Mouse (Mus musculus) 3T3-L1 (cell line): Measurements from ENCODE around the gene Tomm34.

ENCODE experiments used
- DNase-seq: peaks from one replicate; pipeline ENCODE4 v3.0.0-alpha.2; 2015; ENCODE audit warnings: low read depth, low spot score

The Tomm34 gene

GRCm38 (mm10) chr2:164070765-164071436 lies at the start of gene Tomm34:
Tomm34 (minus strand) TSS chr2:164071169.
- peak; percentile 96 for DNase-seq

- DNase-seq: no peak
Measured at GRCm38 (mm10) chr2:164119503-164119902, 48.5 kb upstream of the Tomm34 start.

- DNase-seq: no peak
Measured at GRCm38 (mm10) chr2:164115531-164115930, 44.6 kb upstream of the Tomm34 start.

DNA sequence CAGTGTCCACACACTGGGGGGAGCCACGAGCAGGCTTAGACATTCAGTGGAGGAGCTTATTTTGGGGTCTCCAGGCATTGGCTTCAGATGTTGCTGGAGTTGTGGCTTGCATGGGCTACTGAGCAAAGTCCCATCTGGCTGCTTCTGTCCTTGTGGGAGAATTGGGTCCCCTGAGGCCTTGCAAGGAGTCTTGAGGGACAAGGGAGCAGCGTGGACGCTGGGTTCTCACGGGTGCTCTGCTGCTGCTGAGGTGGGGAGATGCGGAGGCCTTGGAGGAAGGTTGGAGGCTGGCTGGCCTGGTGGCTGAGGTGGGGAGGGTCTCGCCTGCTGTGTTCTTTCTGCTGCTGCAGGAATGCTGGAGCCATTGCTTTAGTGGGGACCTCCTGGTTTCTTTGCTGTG lies 43.1 kb upstream of the Tomm34 start:
- no peak for DNase-seq

DNA sequence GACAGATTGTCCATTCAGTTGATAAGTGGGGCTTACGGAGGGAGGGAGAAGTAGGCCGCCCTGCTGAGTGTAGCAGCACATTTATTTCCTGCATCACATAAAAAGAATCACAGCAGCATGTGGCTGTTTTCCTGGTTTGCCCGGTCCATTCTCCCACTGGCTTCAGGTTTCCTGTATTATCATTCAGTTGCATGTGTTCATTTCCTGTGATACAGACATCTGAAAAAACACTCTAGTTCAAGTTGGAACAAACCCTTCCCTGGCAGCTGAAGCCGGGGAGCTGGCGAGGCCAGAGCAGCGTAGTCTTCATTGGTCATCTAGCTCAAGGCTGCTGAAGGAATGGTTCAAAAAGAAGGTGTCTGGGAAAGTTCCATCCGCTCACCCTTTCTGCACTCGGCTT lies 40.6 kb upstream of the Tomm34 start:
- DNase-seq: no peak

DNA sequence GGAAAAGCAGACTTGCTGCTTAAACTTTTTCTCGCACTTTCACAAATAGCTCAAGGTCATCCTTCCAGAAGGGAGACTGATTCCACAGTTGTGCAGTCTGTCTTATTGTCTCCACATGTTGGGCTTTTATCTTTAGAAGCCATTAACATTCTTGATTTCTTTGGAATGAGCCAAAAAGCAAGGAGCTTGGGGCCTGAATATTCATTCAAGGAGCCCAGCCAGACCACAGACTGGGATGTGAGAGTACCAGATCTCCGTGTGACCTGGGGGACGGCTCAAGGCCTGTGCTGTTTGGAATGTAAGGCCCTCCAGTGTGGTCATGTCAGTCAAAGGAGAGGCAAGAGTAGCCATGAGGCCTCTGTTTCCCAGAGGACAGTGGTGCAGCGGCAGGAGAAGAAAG lies 37.5 kb upstream of the Tomm34 start:
- DNase-seq: peak; percentile 40

GRCm38 (mm10) chr2:164107125-164107874 lies 36.3 kb upstream of the Tomm34 start:
- no peak for DNase-seq

DNA sequence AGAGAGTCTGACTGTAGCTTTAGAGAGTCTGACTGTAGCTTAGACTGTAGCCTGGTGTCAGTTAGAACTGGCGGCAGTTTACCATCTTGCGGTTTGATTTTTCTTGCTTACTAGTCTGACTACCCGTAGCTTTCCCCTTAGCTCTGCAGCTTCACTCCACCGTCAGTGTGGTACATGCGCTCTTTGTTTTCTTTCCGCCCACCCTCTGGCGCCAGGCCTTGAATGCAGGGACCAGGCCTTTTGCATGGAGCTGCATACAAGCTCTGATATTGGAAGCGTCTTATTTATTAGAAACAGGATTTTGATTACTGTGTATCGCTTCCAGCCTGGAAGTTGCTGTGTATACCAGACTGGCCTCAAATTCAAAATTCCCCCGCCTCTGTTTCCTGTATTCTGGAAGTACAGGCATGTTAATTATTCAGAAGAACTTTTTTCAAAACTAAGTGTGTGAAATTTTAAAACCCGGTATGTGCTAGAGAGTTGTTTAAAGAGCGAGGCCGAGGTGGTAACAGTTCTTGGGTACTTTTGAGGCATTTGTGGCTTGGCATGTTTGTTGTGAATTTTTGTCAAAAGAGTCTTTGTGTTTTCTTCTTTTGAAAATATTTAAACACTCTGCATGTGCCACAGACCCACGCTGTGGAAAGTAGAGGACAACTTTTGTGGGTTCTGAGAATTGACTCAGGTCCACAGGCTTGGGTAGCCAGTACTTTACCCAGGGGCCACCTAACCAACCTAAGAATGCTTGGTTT lies 35.5 kb upstream of the Tomm34 start:
- DNase-seq: no peak

GRCm38 (mm10) chr2:164103501-164103900 lies 32.5 kb upstream of the Tomm34 start:
- DNase-seq: peak; percentile 75

GRCm38 (mm10) chr2:164102366-164102765 lies 31.4 kb upstream of the Tomm34 start:
- DNase-seq: no peak

DNA sequence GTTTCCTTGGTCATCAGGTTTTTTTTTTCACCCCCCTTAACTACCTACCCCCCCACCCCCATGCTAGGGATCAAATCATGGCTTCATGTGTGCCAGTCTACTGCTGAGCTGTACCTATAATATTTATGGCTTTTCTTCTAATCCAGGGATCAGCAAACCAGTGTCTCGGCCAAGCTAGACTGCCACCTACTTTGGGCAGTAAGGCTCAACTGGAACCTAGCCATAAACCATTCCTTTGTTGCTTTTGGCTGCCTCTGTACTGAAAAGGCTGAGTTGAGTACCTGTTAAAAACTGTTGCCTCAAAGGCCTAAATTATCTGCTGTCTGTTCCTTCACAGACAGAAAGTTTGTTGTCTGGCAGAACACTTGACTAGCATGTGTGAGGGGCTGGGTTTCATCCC lies 31.0 kb upstream of the Tomm34 start:
- DNase-seq: no peak

GRCm38 (mm10) chr2:164098603-164099250 lies 27.8 kb upstream of the Tomm34 start:
- DNase-seq: no peak

- DNase-seq: no peak
Measured at GRCm38 (mm10) chr2:164094152-164094551, 23.2 kb upstream of the Tomm34 start.

DNA sequence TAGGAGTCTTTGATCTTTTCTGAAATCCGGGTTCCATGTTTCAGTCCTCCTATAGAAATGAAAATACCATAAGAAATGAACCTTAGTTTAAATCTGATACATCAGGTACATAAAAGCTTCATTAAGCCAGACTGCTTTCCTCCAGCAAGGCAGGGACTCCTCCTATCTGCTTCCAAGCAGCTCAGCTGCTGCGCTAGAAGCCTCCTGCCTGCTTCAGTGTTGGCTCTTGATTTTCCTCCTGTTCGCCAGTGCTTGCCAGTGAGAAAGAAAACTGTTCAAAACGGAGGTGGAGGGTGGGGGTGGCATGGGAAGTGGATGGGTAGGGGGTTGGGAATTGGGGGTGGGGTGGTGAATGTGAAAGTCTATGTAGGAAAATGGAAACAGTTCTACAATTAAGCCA lies 18.5 kb upstream of the Tomm34 start:
- no peak for DNase-seq

GRCm38 (mm10) chr2:164087416-164088017 lies 16.5 kb upstream of the Tomm34 start:
- no peak for DNase-seq

DNA sequence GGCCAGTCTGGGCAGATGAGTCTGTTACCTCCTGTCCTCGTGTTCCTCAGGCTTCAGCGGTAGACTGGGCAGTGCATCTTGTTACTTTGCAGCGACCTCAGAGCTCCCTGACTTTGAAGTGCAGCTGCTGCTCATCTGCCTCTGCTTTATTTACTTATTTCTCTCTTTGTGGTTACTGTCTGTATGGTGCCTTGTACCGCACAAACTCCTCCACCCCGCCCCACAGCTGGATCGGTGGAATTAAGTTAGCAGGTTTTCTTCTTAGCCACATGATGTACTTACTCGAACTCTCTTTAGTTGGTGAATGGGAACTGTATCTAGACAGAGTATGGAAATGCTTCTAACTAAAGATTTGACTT lies 13.4 kb upstream of the Tomm34 start:
- DNase-seq: no peak

- no peak for DNase-seq
Measured at GRCm38 (mm10) chr2:164083609-164084341, 12.8 kb upstream of the Tomm34 start.

GRCm38 (mm10) chr2:164082175-164082574 lies 11.2 kb upstream of the Tomm34 start:
- no peak for DNase-seq

GRCm38 (mm10) chr2:164081577-164081976 lies 10.6 kb upstream of the Tomm34 start:
- DNase-seq: no peak

DNA sequence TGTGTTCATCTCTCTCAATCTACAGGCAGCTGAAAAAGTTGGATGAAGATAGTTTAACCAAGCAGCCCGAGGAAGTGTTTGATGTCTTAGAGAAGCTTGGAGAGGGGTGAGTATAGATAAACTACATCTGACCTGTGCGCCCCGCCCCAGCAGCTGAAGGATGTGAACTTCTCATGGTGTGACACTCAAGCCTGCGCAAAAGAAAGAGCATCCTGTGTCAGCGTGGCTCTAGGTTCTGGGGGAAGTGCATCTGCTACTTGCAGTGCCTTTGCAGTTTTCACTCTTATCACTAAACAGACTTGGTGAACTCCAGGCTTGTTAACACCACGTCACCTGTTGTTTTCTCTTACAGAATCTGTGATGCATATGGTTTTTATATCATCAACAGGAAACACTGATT lies 8.5 kb upstream of the Tomm34 start:
- DNase-seq: no peak

- no peak for DNase-seq
Measured at GRCm38 (mm10) chr2:164077875-164078274, 6.9 kb upstream of the Tomm34 start.
